Mouse (Mus musculus): ENCODE results near the gene Cldn13. TPM values are rescaled to one million over a fixed set of nuclear protein-coding genes. Genes with fewer than 3 reads are reported as not detected.
A peak's percentile ranks its signal among the peaks of the same experiment; 100 is the strongest.

The Cldn13 gene
- polyA plus RNA-seq, 1 experiment from 2014 or later: not detected

GRCm38 (mm10) chr5:134911901-134912300, 3.4 kb downstream of the Cldn13 start:
- no peaks in the 10 kb centered on the region for H3K9me3 ChIP-seq (ENCODE audit: control insufficient read depth, low read length)
- WGBS: 89% methylated on average over 2 of the region's 2 CpGs
- DNase-seq: no peak
- no peaks in the 10 kb centered on the region for H3K27me3 ChIP-seq (ENCODE audit: control insufficient read depth, insufficient read depth, low read length)
- no peak overlapping the region for H3K4me2 ChIP-seq (ENCODE audit: low read length)
- no peak overlapping the region for H3K9ac ChIP-seq (replicated peaks; ENCODE audit: low read length)
- H3K36me3 ChIP-seq (ENCODE audit: control insufficient read depth, insufficient read depth, low read length): no peaks in the 10 kb centered on the region
- H3K27ac ChIP-seq (replicated peaks; ENCODE audit: low read depth, low read length): no peak overlapping the region
- H3K4me1 ChIP-seq (ENCODE audit: control insufficient read depth, insufficient read depth, low read length): no peaks in the 10 kb centered on the region
- ATAC-seq (ENCODE audit: low FRiP score, low TSS enrichment): no peak
- H3K4me3 ChIP-seq (replicated peaks; ENCODE audit: low read depth, low read length): no peak overlapping the region

DNA sequence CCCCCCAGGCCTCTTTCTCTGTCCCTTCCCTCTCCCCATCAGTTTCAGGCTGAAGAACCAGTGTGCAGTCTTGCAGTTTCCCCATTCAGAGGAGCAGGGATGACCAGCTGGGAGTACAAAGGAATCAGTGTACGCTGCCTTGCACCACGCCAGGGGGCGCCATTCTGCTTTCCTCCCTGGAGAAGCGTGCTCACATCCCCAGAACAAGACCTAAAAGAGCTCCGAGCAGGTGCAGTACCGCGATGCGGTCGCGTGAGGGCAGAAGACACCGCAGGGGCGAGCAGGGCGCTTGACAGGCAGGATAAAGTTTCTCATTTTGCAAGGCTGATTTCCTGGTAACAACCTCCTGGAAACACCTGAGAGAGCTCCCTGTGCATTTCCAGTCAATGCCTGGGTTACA, 8.2 kb downstream of the Cldn13 start:
- Histone ChIP-seq H3K9ac (replicated peaks; ENCODE audit: low read length) (no peak overlapping the region), H3K36me3 (ENCODE audit: control insufficient read depth, insufficient read depth, low read length) (no peaks in the 10 kb centered on the region), H3K4me1 (ENCODE audit: control insufficient read depth, insufficient read depth, low read length) (no peaks in the 10 kb centered on the region), H3K27ac (replicated peaks; ENCODE audit: low read depth, low read length) (no peak overlapping the region), H3K4me2 (ENCODE audit: low read length) (no peak overlapping the region), H3K9me3 (ENCODE audit: control insufficient read depth, low read length) (no peaks in the 10 kb centered on the region), H3K4me3 (replicated peaks; ENCODE audit: low read depth, low read length) (no peak overlapping the region), H3K27me3 (ENCODE audit: control insufficient read depth, insufficient read depth, low read length) (no peaks in the 10 kb centered on the region)
- ATAC-seq (ENCODE audit: low FRiP score, low TSS enrichment): no peak
- DNase-seq: peak; percentile 89
- WGBS: 1% methylated on average over 13 of the region's 13 CpGs

DNA sequence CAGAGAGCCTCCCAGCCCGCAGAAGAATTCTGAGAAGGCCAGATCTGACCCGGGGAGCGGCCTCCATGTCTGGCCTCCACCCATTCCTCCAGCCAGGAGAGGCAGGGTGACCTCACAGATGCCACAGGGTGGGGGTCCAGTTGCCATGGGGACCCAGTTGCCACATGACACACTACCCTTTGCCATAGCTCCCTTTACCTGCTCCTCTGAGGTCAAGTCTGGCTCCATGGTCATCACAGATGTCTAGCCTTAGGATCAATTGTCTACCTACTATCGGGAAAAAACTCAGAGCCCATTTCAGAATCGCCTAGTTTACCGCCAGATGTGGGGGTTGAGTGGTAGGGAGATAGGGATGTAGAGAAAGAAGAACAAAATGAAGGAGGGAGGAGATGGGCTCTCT, 8.7 kb downstream of the Cldn13 start, which contains the start of gene Tmem270:
Gene Tmem270 (minus strand): TSS at position 101 of the 400 bp plus-strand sequence.
- Histone ChIP-seq H3K4me1 (ENCODE audit: control insufficient read depth, insufficient read depth, low read length) (no peaks in the 10 kb centered on the region), H3K36me3 (ENCODE audit: control insufficient read depth, insufficient read depth, low read length) (no peaks in the 10 kb centered on the region), H3K9ac (replicated peaks; ENCODE audit: low read length) (no peak within 1 kb of the TSS), H3K4me3 (replicated peaks; ENCODE audit: low read depth, low read length) (no peak within 1 kb of the TSS), H3K27me3 (ENCODE audit: control insufficient read depth, insufficient read depth, low read length) (no peaks in the 10 kb centered on the region), H3K9me3 (ENCODE audit: control insufficient read depth, low read length) (no peaks in the 10 kb centered on the region), H3K27ac (replicated peaks; ENCODE audit: low read depth, low read length) (no peak within 1 kb of the TSS), H3K4me2 (ENCODE audit: low read length) (no peak within 1 kb of the TSS)
- ATAC-seq (ENCODE audit: low FRiP score, low TSS enrichment) (no peak), DNase-seq (no peak)
- WGBS: 64% methylated on average over 6 of the region's 6 CpGs

GRCm38 (mm10) chr5:134901644-134902027, 13.7 kb downstream of the Cldn13 start:
- Histone ChIP-seq H3K4me3 (replicated peaks; ENCODE audit: low read depth, low read length) (no peak overlapping the region), H3K9ac (replicated peaks; ENCODE audit: low read length) (no peak overlapping the region), H3K27ac (replicated peaks; ENCODE audit: low read depth, low read length) (no peak overlapping the region), H3K4me2 (ENCODE audit: low read length) (no peak overlapping the region), H3K27me3 (ENCODE audit: control insufficient read depth, insufficient read depth, low read length) (no peaks in the 10 kb centered on the region), H3K9me3 (ENCODE audit: control insufficient read depth, low read length) (no peaks in the 10 kb centered on the region), H3K36me3 (ENCODE audit: control insufficient read depth, insufficient read depth, low read length) (no peaks in the 10 kb centered on the region), H3K4me1 (ENCODE audit: control insufficient read depth, insufficient read depth, low read length) (peaks cover 4% of the 10 kb centered on the region; the same call in 1 of the 2 replicates)
- DNase-seq: no peak
- WGBS: 69% methylated on average over 8 of the region's 8 CpGs
- no peak for ATAC-seq (ENCODE audit: low FRiP score, low TSS enrichment)

GRCm38 (mm10) chr5:134901012-134901643, 14.2 kb downstream of the Cldn13 start:
- ATAC-seq (ENCODE audit: low FRiP score, low TSS enrichment): no peak
- 44% methylated on average over 12 of the region's 12 CpGs for WGBS
- H3K27ac ChIP-seq (replicated peaks; ENCODE audit: low read depth, low read length): no peak overlapping the region

DNA sequence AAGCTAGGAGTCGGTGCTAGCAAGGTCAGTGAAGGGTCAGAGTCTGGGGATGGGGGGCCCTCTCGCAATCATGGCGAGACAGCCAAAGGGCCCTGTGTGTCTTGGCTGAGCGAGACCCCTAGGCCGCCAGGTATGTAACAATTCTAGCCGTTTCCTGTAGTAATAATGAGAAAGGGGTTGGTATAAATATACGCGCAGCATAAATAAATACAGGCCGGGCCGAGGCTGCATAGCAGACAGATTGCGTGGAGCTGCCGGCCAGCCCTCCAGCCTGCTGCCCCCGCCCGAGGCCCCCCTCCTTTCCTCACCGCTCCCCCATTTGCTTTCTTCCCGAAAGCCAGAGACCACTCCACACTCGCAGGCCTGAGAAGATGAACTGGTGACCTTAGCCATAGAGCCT, 17.7 kb downstream of the Cldn13 start:
- Histone ChIP-seq H3K27me3 (ENCODE audit: control insufficient read depth, insufficient read depth, low read length) (no peaks in the 10 kb centered on the region), H3K4me3 (replicated peaks; ENCODE audit: low read depth, low read length) (no peak overlapping the region), H3K4me2 (ENCODE audit: low read length) (no peak overlapping the region), H3K9ac (replicated peaks; ENCODE audit: low read length) (no peak overlapping the region), H3K27ac (replicated peaks; ENCODE audit: low read depth, low read length) (no peak overlapping the region), H3K4me1 (ENCODE audit: control insufficient read depth, insufficient read depth, low read length) (peaks cover 4% of the 10 kb centered on the region; the same call in 1 of the 2 replicates), H3K9me3 (ENCODE audit: control insufficient read depth, low read length) (no peaks in the 10 kb centered on the region), H3K36me3 (ENCODE audit: control insufficient read depth, insufficient read depth, low read length) (no peaks in the 10 kb centered on the region)
- DNase-seq (no peak), ATAC-seq (ENCODE audit: low FRiP score, low TSS enrichment) (no peak)
- WGBS: 87% methylated on average over 17 of the region's 17 CpGs

More at GRCm38 (mm10) chr5:134901012-134901643, 14.2 kb downstream of the Cldn13 start:
- Histone ChIP-seq H3K27me3 (ENCODE audit: control insufficient read depth, insufficient read depth, low read length) (no peaks in the 10 kb centered on the region), H3K9me3 (ENCODE audit: control insufficient read depth, low read length) (no peaks in the 10 kb centered on the region), H3K4me3 (replicated peaks; ENCODE audit: low read depth, low read length) (no peak overlapping the region), H3K9ac (replicated peaks; ENCODE audit: low read length) (no peak overlapping the region), H3K4me1 (ENCODE audit: control insufficient read depth, insufficient read depth, low read length) (peaks cover 4% of the 10 kb centered on the region; the same call in 1 of the 2 replicates), H3K4me2 (ENCODE audit: low read length) (no peak overlapping the region), H3K36me3 (ENCODE audit: control insufficient read depth, insufficient read depth, low read length) (no peaks in the 10 kb centered on the region)
- peak; percentile 72 for DNase-seq

- no peaks in the 10 kb centered on the region for H3K27me3 ChIP-seq (ENCODE audit: control insufficient read depth, insufficient read depth, low read length)
- H3K4me3 ChIP-seq (replicated peaks; ENCODE audit: low read depth, low read length): no peak overlapping the region
- H3K27ac ChIP-seq (replicated peaks; ENCODE audit: low read depth, low read length): no peak overlapping the region
- ATAC-seq (ENCODE audit: low FRiP score, low TSS enrichment) (no peak), DNase-seq (no peak)
- H3K9me3 ChIP-seq (ENCODE audit: control insufficient read depth, low read length): no peaks in the 10 kb centered on the region
- peaks cover 4% of the 10 kb centered on the region; the same call in 1 of the 2 replicates for H3K4me1 ChIP-seq (ENCODE audit: control insufficient read depth, insufficient read depth, low read length)
- H3K9ac ChIP-seq (replicated peaks; ENCODE audit: low read length): no peak overlapping the region
- no peaks in the 10 kb centered on the region for H3K36me3 ChIP-seq (ENCODE audit: control insufficient read depth, insufficient read depth, low read length)
- 85% methylated on average over 8 of the region's 8 CpGs for WGBS
- no peak overlapping the region for H3K4me2 ChIP-seq (ENCODE audit: low read length)
Measured at GRCm38 (mm10) chr5:134896965-134897364, 18.4 kb downstream of the Cldn13 start.

GRCm38 (mm10) chr5:134895291-134895690, 20.0 kb downstream of the Cldn13 start:
- 82% methylated on average over 8 of the region's 8 CpGs for WGBS
- no peaks in the 10 kb centered on the region for H3K36me3 ChIP-seq (ENCODE audit: control insufficient read depth, insufficient read depth, low read length)
- no peaks in the 10 kb centered on the region for H3K9me3 ChIP-seq (ENCODE audit: control insufficient read depth, low read length)
- H3K9ac ChIP-seq (replicated peaks; ENCODE audit: low read length): no peak overlapping the region
- DNase-seq: no peak
- no peak for ATAC-seq (ENCODE audit: low FRiP score, low TSS enrichment)
- no peak overlapping the region for H3K27ac ChIP-seq (replicated peaks; ENCODE audit: low read depth, low read length)
- H3K4me2 ChIP-seq (ENCODE audit: low read length): no peak overlapping the region
- H3K4me3 ChIP-seq (replicated peaks; ENCODE audit: low read depth, low read length): no peak overlapping the region
- H3K4me1 ChIP-seq (ENCODE audit: control insufficient read depth, insufficient read depth, low read length): no peaks in the 10 kb centered on the region
- H3K27me3 ChIP-seq (ENCODE audit: control insufficient read depth, insufficient read depth, low read length): no peaks in the 10 kb centered on the region

GRCm38 (mm10) chr5:134892717-134893116, 22.6 kb downstream of the Cldn13 start:
- H3K36me3 ChIP-seq (ENCODE audit: control insufficient read depth, insufficient read depth, low read length): no peaks in the 10 kb centered on the region
- no peaks in the 10 kb centered on the region for H3K4me1 ChIP-seq (ENCODE audit: control insufficient read depth, insufficient read depth, low read length)
- H3K27me3 ChIP-seq (ENCODE audit: control insufficient read depth, insufficient read depth, low read length): no peaks in the 10 kb centered on the region
- H3K9ac ChIP-seq (replicated peaks; ENCODE audit: low read length): no peak overlapping the region
- no peak for DNase-seq
- no peaks in the 10 kb centered on the region for H3K9me3 ChIP-seq (ENCODE audit: control insufficient read depth, low read length)
- 78% methylated on average over 5 of the region's 5 CpGs for WGBS
- no peak overlapping the region for H3K4me3 ChIP-seq (replicated peaks; ENCODE audit: low read depth, low read length)
- no peak for ATAC-seq (ENCODE audit: low FRiP score, low TSS enrichment)
- H3K27ac ChIP-seq (replicated peaks; ENCODE audit: low read depth, low read length): no peak overlapping the region
- H3K4me2 ChIP-seq (ENCODE audit: low read length): no peak overlapping the region
